Comparison of ENCODE assay signal across 7 mouse cellular contexts in genomic region chr19:41831101-41831570, GRCm38 (mm10). TPM values are rescaled to one million over a fixed set of nuclear protein-coding genes. Genes with fewer than 3 reads are reported as not detected.
A peak's percentile ranks its signal among the peaks of the same experiment; 100 is the strongest.
DNase-seq lines count a peak whose midpoint lies in the region; ATAC-seq and TF ChIP-seq lines count a peak whose summit lies in the region.

No protein-coding gene starts in this region.

- H3K36me3 ChIP-seq in thymus, adult 2 months (ENCODE audit: control insufficient read depth, insufficient read depth, low read length) = no peaks in the 10 kb centered on the region
- no peaks in the 10 kb centered on the region for H3K36me3 ChIP-seq in stomach, postnatal 0 days (ENCODE audit: control insufficient read depth, insufficient read depth, low read length)

- 3% methylated on average over 19 of the region's 19 CpGs for WGBS in thymus, adult 2 months
- WGBS in cerebellum, adult 2 months = under 1% methylated on average over 19 of the region's 19 CpGs
- WGBS in stomach, postnatal 0 days = 5% methylated on average over 19 of the region's 19 CpGs

- H3K9ac ChIP-seq in stomach, postnatal 0 days (ENCODE audit: low read length) = peak overlapping the region; percentile 76

- TF ChIP-seq CTCF in thymus, adult 2 months (IDR thresholded peaks at IDR 0.05; ENCODE audit: borderline replicate concordance, control insufficient read depth, extremely low read depth, insufficient read depth, low read length, poor library complexity) = no peak
- no peak for TF ChIP-seq CTCF in cerebellum, adult 2 months (IDR thresholded peaks at IDR 0.05; ENCODE audit: borderline replicate concordance, insufficient read depth, low read depth, low read length)
- no peak for TF ChIP-seq CTCF in stomach, postnatal 0 days (IDR thresholded peaks at IDR 0.05; ENCODE audit: low read depth)

- H3K9me3 ChIP-seq in stomach, postnatal 0 days (ENCODE audit: control insufficient read depth, low read length) = no peaks in the 10 kb centered on the region

- H3K4me2 ChIP-seq in stomach, postnatal 0 days (replicated peaks; ENCODE audit: low read depth) = peak overlapping the region; percentile 100

- H3K4me3 ChIP-seq in thymus, adult 2 months (ENCODE audit: control insufficient read depth, insufficient read depth, low read length) = peak overlapping the region; percentile 79
- peak overlapping the region; percentile 72 for H3K4me3 ChIP-seq in cerebellum, adult 2 months (replicated peaks; ENCODE audit: insufficient read depth, low read depth, low read length)
- H3K4me3 ChIP-seq in stomach, postnatal 0 days (ENCODE audit: low read depth, low read length) = peak overlapping the region; percentile 69

- H3K27ac ChIP-seq in thymus, adult 2 months (ENCODE audit: control insufficient read depth, insufficient read depth, low read length) = no peak overlapping the region
- peak overlapping the region; percentile 78; the same call in 1 of the 2 replicates for H3K27ac ChIP-seq in cerebellum, adult 2 months (ENCODE audit: insufficient read depth, low read length)
- H3K27ac ChIP-seq in stomach, postnatal 0 days (replicated peaks) = peak overlapping the region; percentile 90; the same call in 1 of the 2 replicates

- TF ChIP-seq EP300 in stomach, postnatal 0 days (optimal IDR thresholded peaks at IDR 0.05) = no peak

- H3K27me3 ChIP-seq in thymus, adult 2 months (ENCODE audit: control insufficient read depth, insufficient read depth, low read length) = no peaks in the 10 kb centered on the region
- H3K27me3 ChIP-seq in cerebellum, adult 2 months (ENCODE audit: control insufficient read depth, insufficient read depth, low read length) = no peaks in the 10 kb centered on the region
- no peaks in the 10 kb centered on the region for H3K27me3 ChIP-seq in stomach, postnatal 0 days (ENCODE audit: control insufficient read depth, insufficient read depth, low read length)

- no peak for ATAC-seq in stomach, postnatal 0 days (ENCODE audit: low FRiP score, low TSS enrichment)

- H3K4me1 ChIP-seq in thymus, adult 2 months (replicated peaks; ENCODE audit: control insufficient read depth, insufficient read depth, low read length) = peaks cover 23% of the 10 kb centered on the region
- peaks cover 10% of the 10 kb centered on the region for H3K4me1 ChIP-seq in cerebellum, adult 2 months (ENCODE audit: control insufficient read depth, insufficient read depth, low read length)
- no peaks in the 10 kb centered on the region for H3K4me1 ChIP-seq in stomach, postnatal 0 days (replicated peaks; ENCODE audit: control insufficient read depth, insufficient read depth)

- DNase-seq in thymus, adult 2 months = peak; percentile 14
- DNase-seq in thymus, postnatal 0 days (ENCODE audit: low spot score) = no peak
- peak; percentile 55 to 66 for DNase-seq in cerebellum, adult 2 months
- DNase-seq in gastrocnemius, postnatal 25 days = peak; percentile 38
- DNase-seq in kidney, postnatal 4 days = peak; percentile 48 to 64
- peak; percentile 26 to 44 for DNase-seq in lung, postnatal 4 days
- peak; percentile 69 for DNase-seq in stomach, postnatal 0 days (ENCODE audit: low spot score)

- no peak for TF ChIP-seq POLR2A in thymus, adult 2 months (IDR thresholded peaks at IDR 0.05; ENCODE audit: control insufficient read depth, extremely low read depth, insufficient read depth, low read length, poor library complexity)
- TF ChIP-seq POLR2A in cerebellum, adult 2 months (IDR thresholded peaks at IDR 0.05; ENCODE audit: borderline replicate concordance, insufficient read depth, low read length) = no peak

RNA-seq across cellular contexts. Expression of gene Frat1, which starts 1.4 kb away (rescaled TPM):
- polyA plus RNA-seq in thymus, adult 2 months (2012; rRNA removed) = 15.4 and 26.4 TPM in 2 replicates
- 18.6 and 21.3 TPM in 2 replicates for polyA plus RNA-seq in thymus, postnatal 0 days (2015; fragmentation: Nextera tagmentation; extraction: Ambion mirVana)
- 13.2 and 14.7 TPM in 2 replicates for polyA plus RNA-seq in cerebellum, adult 2 months (2012; rRNA removed)
- total RNA-seq in gastrocnemius, postnatal 25 days (2021) = 1 to 10 TPM; 5.9 to 7.3 TPM
- 9.3 and 9.8 TPM in 2 replicates for polyA plus RNA-seq in stomach, postnatal 0 days (2015; fragmentation: Nextera tagmentation; extraction: Ambion mirVana)

RNA-seq across cellular contexts. Expression of gene Frat2, which starts 16.8 kb away (rescaled TPM):
- polyA plus RNA-seq in thymus, adult 2 months (2012; rRNA removed) = 27.4 and 44.5 TPM in 2 replicates
- 12.1 and 16.0 TPM in 2 replicates for polyA plus RNA-seq in thymus, postnatal 0 days (2015; fragmentation: Nextera tagmentation; extraction: Ambion mirVana)
- polyA plus RNA-seq in cerebellum, adult 2 months (2012; rRNA removed) = 6.9 and 7.1 TPM in 2 replicates
- total RNA-seq in gastrocnemius, postnatal 25 days (2021) = 10 to 100 TPM; 19.7 to 22.4 TPM
- polyA plus RNA-seq in stomach, postnatal 0 days (2015; fragmentation: Nextera tagmentation; extraction: Ambion mirVana) = 3.5 and 4.3 TPM in 2 replicates

RNA-seq across cellular contexts. Expression of gene Arhgap19, which starts 29.3 kb away (rescaled TPM):
- polyA plus RNA-seq in thymus, adult 2 months (2012; rRNA removed) = 18.8 and 23.0 TPM in 2 replicates
- polyA plus RNA-seq in thymus, postnatal 0 days (2015; fragmentation: Nextera tagmentation; extraction: Ambion mirVana) = 25.3 and 27.0 TPM in 2 replicates
- 2.4 and 2.5 TPM in 2 replicates for polyA plus RNA-seq in cerebellum, adult 2 months (2012; rRNA removed)
- total RNA-seq in gastrocnemius, postnatal 25 days (2021) = 1 to 10 TPM; 6.1 to 8.1 TPM
- 2.7 and 3.5 TPM in 2 replicates for polyA plus RNA-seq in stomach, postnatal 0 days (2015; fragmentation: Nextera tagmentation; extraction: Ambion mirVana)
